Mouse (Mus musculus) adipose tissue, adult 10 weeks (tissue): ENCODE results near the gene Gabpa. TPM values are rescaled to one million over a fixed set of nuclear protein-coding genes. Genes with fewer than 3 reads are reported as not detected.

Source experiments
- polyA plus RNA-seq: library from polyadenylated mRNA; stranded (reverse); fragments of 350-450 nt; fragmentation: Illumina TruSeq; extraction: RNeasy Lipid Tissue Mini Kit (QIAGEN cat#74804); gene quantifications from one replicate; pipeline ENCODE4 v1.2.3, GENCODE M21; 2014; ENCODE audit warnings: low read depth, low replicate concordance

The Gabpa gene
- 18.1 TPM for polyA plus RNA-seq

DNA sequence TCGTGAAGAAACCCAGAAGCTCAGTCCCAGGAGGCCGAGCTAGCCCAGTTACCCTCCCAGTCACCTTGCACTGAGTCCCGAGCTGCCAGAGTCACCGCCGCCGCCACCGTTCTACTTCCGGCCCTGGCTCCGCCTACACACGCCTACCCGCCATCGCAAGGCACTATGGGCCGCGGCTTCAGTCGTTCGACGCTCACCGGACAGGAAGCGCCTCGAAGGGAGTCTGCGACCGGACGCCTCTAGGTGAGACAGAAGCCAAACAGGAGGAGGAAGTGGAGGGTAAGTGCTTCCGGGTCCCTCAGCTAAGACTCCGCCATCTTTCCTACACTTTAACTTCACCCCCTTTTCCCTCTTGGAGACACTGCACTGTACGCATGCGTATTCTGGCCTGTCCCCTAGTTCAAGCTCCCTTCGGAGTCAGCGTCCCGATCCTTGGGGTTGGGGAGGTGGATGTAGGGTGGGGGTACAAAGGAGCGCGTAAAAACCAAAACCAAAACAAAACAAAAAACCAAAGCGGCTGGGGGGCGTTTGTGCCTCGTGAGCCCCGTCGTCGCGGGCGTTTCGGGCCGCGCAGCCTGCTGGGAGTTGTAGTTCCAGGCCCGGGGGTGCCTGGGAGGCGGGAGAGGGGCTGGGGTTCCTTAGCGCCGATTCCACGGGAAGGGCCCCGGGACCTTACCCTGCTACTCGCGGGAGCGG lies at the start of gene Gabpa:
Gabpa (plus strand) TSS at position 181 of the 696 bp plus-strand sequence.

DNA sequence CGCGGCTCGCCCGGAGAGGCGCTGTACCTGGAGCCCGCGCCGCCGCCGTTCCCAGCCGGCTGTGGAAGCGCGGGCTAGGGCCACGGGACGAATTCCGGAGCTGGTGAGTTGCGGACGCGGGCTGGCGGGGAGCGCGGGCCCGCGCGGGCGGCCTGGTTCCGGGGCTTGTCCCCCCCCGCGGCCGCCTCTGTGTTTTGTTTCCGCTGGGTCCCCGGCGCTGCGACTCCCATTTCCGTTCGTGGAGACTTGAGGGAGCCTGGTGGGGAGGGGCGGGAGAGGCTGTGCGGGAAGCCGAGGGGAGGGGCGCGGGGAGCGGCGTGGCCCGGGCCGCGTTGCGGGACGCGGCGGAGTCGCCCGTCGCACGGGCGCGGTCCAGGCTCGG lies 707 bp downstream of the Gabpa start, which contains the start of gene Atp5j:
Atp5j (minus strand) TSS at position 185 of the 382 bp plus-strand sequence.

Other genes with a start within 250 kb of the Gabpa start
- gene Mrpl39, start 99.2 kb upstream of the Gabpa start, polyA plus RNA-seq: 20.9 TPM
- gene Jam2, start 60.8 kb upstream of the Gabpa start, polyA plus RNA-seq: 24.8 TPM
- gene Atp5j, start 700 bp downstream of the Gabpa start, polyA plus RNA-seq: 332 TPM